Mouse (Mus musculus) kidney, postnatal 0 days (tissue): ENCODE measurements around the gene Atg13. TPM values are rescaled to one million over a fixed set of nuclear protein-coding genes. Genes with fewer than 3 reads are reported as not detected.

Experiments
- ATAC-seq: fragments of 200-750 bp; cut with Nextera tagmentation; replicated peaks from 2 replicates; pipeline ENCODE4 v1.8.0; 2017; ENCODE audit warnings: low read depth, moderate number of reproducible peaks, moderate TSS enrichment, moderate library complexity; ENCODE audit not compliant: low FRiP score
- DNase-seq: peaks from one replicate; pipeline ENCODE4 v3.0.0-alpha.2; 2016; ENCODE audit warnings: low spot score
- H3K27ac ChIP-seq: fragments of 300-500 bp; sonication (generic); 2 replicates; pipeline ENCODE4 v1.5.1; 2014; ENCODE audit warnings: mild to moderate bottlenecking
- H3K27me3 ChIP-seq: fragments of 300-500 bp; sonication (generic); 2 replicates; pipeline ENCODE4 v1.6.1; 2014; ENCODE audit warnings: low read length, mixed read lengths; ENCODE audit not compliant: insufficient read depth
- H3K36me3 ChIP-seq: fragments of 300-500 bp; sonication (generic); 2 replicates; pipeline ENCODE4 v1.6.1; 2014; ENCODE audit warnings: low read length, mixed read lengths; ENCODE audit not compliant: insufficient read depth
- H3K4me1 ChIP-seq: fragments of 300-500 bp; sonication (generic); replicated peaks from 2 replicates; pipeline ENCODE4 v1.6.1; 2014; ENCODE audit warnings: antibody characterized with exemption, low read length, mixed read lengths; ENCODE audit not compliant: insufficient read depth
- H3K4me2 ChIP-seq: fragments of 300-500 bp; sonication (generic); 2 replicates; pipeline ENCODE4 v1.6.1; 2014; ENCODE audit warnings: mild to moderate bottlenecking, low read length, moderate library complexity, mixed read lengths
- H3K4me3 ChIP-seq: fragments of 300-500 bp; sonication (generic); replicated peaks from 2 replicates; pipeline ENCODE4 v1.5.1; 2014; ENCODE audit warnings: low read depth, low read length
- H3K9ac ChIP-seq: fragments of 300-500 bp; sonication (generic); 2 replicates; pipeline ENCODE4 v1.6.1; 2014; ENCODE audit warnings: low read depth, low read length
- H3K9me3 ChIP-seq: fragments of 300-500 bp; sonication (generic); replicated peaks from 2 replicates; pipeline ENCODE4 v1.6.1; 2016; ENCODE audit warnings: low read length, inconsistent platforms, mixed read lengths
- CTCF ChIP-seq: IDR thresholded peaks from 2 replicates; pipeline ENCODE4 v1.5.1; 2016; ENCODE audit warnings: antibody characterized with exemption, low read depth, mild to moderate bottlenecking, moderate library complexity
- WGBS: fragments of 180-500 bp; shearing (Covaris S2); extraction: QIAGEN DNeasy Blood & Tissue Kit; methylation state at CpG from one replicate; pipeline ENCODE4 v1.1.7; 2014; 5-methylcytosine and 5-hydroxymethylcytosine counted together
- polyA plus RNA-seq: library from polyadenylated mRNA; unstranded; fragments of >200 nt; fragmentation: Nextera tagmentation; extraction: Ambion mirVana; gene quantifications from 2 replicates; pipeline ENCODE4 v1.2.1, GENCODE M21; 2015

The Atg13 gene
- polyA plus RNA-seq, 1 experiment from 2014 or later = 20.8 TPM

DNA sequence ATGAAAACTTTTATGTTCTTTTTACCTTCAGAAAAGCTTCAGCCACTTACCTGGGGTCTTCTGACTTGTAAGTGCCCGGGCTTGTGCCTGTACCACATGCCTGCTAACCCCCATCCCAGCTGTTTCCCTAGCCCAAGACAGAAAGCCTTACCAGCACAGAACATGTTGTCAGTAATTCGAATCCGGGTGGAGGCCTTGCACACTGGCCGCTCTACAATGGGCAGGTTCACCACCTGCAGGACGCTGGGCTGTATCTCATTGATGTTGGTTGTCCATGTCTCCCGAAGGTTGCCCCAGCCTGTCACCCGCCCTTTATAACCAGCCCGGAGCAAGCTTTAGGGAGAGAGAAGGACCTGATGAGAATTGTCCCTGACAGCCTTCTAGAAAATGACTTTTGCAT, 82.2 kb downstream of the Atg13 start:
- WGBS = 86% methylated on average over 8 of the region's 8 CpGs
- TF ChIP-seq CTCF = no peak
- H3K4me1 ChIP-seq = no peaks in the 10 kb centered on the region
- no peaks in the 10 kb centered on the region for H3K9me3 ChIP-seq
- no peaks in the 10 kb centered on the region for H3K36me3 ChIP-seq
- no peak overlapping the region for H3K27ac ChIP-seq
- H3K4me3 ChIP-seq = no peak overlapping the region
- no peak overlapping the region for H3K9ac ChIP-seq
- no peak overlapping the region for H3K4me2 ChIP-seq
- no peak for ATAC-seq
- H3K27me3 ChIP-seq = no peaks in the 10 kb centered on the region
- DNase-seq = no peak

DNA sequence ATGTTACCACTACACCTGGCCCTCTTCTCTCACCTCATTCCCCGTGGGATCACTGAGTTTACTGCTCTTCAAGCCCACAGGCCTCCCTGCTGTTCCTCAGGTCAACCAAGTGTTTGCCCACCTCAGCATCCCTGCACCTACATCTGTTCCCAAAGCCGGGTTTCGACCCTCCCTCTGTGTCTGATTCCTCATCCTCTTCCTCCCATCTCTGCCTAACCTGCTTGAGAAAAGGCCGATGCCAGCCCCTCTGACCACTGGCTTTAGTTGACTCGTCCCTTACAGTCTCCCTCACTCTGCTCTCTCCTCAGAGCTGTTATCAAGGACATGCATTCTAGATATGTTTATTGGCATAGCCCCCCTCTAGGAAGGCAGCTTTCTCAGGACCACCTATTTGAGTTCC, 82.9 kb downstream of the Atg13 start:
- H3K9ac ChIP-seq = no peak overlapping the region
- no peaks in the 10 kb centered on the region for H3K4me1 ChIP-seq
- TF ChIP-seq CTCF = no peak
- ATAC-seq (no peak), DNase-seq (no peak)
- H3K4me3 ChIP-seq = no peak overlapping the region
- H3K9me3 ChIP-seq = no peaks in the 10 kb centered on the region
- WGBS = 79% methylated on average over 5 of the region's 5 CpGs
- H3K27me3 ChIP-seq = no peaks in the 10 kb centered on the region
- H3K27ac ChIP-seq = no peak overlapping the region
- no peak overlapping the region for H3K4me2 ChIP-seq
- 0 out of 2 replicates have a peak, but pooled peaks cover 3% of the 10 kb centered on the region for H3K36me3 ChIP-seq

Other genes with a start within 250 kb of the Atg13 start
- 44.0 and 50.8 TPM in 2 replicates for gene Ckap5, start 183.8 kb downstream of the Atg13 start, polyA plus RNA-seq
- 0.05 and 0.40 TPM in 2 replicates for gene F2, start 74.2 kb downstream of the Atg13 start, polyA plus RNA-seq
- 4.6 and 5.3 TPM in 2 replicates for gene Zfp408, start 60.8 kb downstream of the Atg13 start, polyA plus RNA-seq
- gene Arhgap1, start 60.7 kb downstream of the Atg13 start, polyA plus RNA-seq = 111 and 114 TPM in 2 replicates
- gene Harbi1, start 276 bp upstream of the Atg13 start, polyA plus RNA-seq = 16.1 and 17.2 TPM in 2 replicates
- 10.4 and 12.4 TPM in 2 replicates for gene Ambra1, start 19.6 kb upstream of the Atg13 start, polyA plus RNA-seq
- gene Chrm4, start 216.7 kb upstream of the Atg13 start, polyA plus RNA-seq = 0.22 TPM in 1 of 2 replicates, not detected in the other
- 639 and 693 TPM in 2 replicates for gene Mdk, start 221.7 kb upstream of the Atg13 start, polyA plus RNA-seq
- 0.12 TPM in 1 of 2 replicates, not detected in the other for gene Gm9821, start 235.1 kb upstream of the Atg13 start, polyA plus RNA-seq